Mouse (Mus musculus): Measurements from ENCODE around the gene Nhsl1. TPM values are rescaled to one million over a fixed set of nuclear protein-coding genes. Genes with fewer than 3 reads are reported as not detected.

Nhsl1 gene
- total and polyA plus RNA-seq, 3 experiments, result 0.22 TPM; not detected in 2

- DNase-seq (ENCODE audit: low spot score), result no peak
- TF ChIP-seq CTCF (IDR thresholded peaks at IDR 0.05; ENCODE audit: low read depth, low read length) (no peak), TAL1 (conservative IDR thresholded peaks at IDR 0.05; ENCODE audit: low read depth, low read length) (no peak), GATA1 (IDR thresholded peaks at IDR 0.05; ENCODE audit: borderline replicate concordance, low read length) (no peak), GATA2 (IDR thresholded peaks at IDR 0.05; ENCODE audit: borderline replicate concordance, low read depth, low read length) (no peak), POLR2AphosphoS5 (IDR thresholded peaks at IDR 0.05; ENCODE audit: insufficient replicate concordance, low read depth, low read length) (no peak)
These were observed 47.9 kb downstream of the Nhsl1 start for GRCm38 (mm10) chr10:18366697-18367096.

DNA sequence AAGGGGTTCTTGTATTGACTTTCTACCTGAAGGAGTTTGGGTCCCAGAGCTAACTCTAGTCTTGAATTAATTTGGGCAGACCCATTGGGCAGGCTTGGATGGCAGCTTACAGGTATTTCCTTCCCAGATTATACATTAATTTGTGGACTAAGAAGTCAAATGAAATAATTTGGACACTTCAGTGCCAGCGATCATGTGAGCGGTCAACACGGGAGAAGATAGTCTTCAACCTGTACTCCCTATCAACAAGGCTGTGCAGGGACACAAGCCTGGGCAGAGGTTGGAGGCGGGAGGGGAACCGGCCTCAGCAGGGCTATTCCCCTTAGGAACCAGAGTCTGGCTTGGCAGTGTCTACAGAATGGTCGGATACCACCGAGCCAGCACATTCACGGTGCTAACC lies 49.3 kb downstream of the Nhsl1 start:
- H3K36me3 ChIP-seq (replicated peaks), result no peaks in the 10 kb centered on the region
- no peak for TF ChIP-seq GATA1 (IDR thresholded peaks at IDR 0.05; ENCODE audit: borderline replicate concordance, low read length)
- no peak for TF ChIP-seq POLR2AphosphoS5 (IDR thresholded peaks at IDR 0.05; ENCODE audit: insufficient replicate concordance, low read depth, low read length)
- TF ChIP-seq GATA2 (IDR thresholded peaks at IDR 0.05; ENCODE audit: borderline replicate concordance, low read depth, low read length), result no peak
- no peak for TF ChIP-seq CTCF (IDR thresholded peaks at IDR 0.05; ENCODE audit: low read depth, low read length)
- TF ChIP-seq TAL1 (conservative IDR thresholded peaks at IDR 0.05; ENCODE audit: low read depth, low read length), result no peak
- no peaks in the 10 kb centered on the region for H3K27me3 ChIP-seq (ENCODE audit: insufficient read depth, low read length)
- no peak overlapping the region for H3K4me3 ChIP-seq (ENCODE audit: low read depth, low read length)
- no peaks in the 10 kb centered on the region for H3K9me3 ChIP-seq (replicated peaks)
- H3K4me1 ChIP-seq (ENCODE audit: insufficient read depth, low read depth, low read length), result no peaks in the 10 kb centered on the region
- no peak for DNase-seq (ENCODE audit: low spot score)
- ATAC-seq (ENCODE audit: extremely low read depth, insufficient number of reproducible peaks, low FRiP score, poor library complexity, severe bottlenecking), result no peak

More at GRCm38 (mm10) chr10:18366697-18367096, 47.9 kb downstream of the Nhsl1 start:
- Histone ChIP-seq H3K9me3 (replicated peaks) (no peaks in the 10 kb centered on the region), H3K4me1 (ENCODE audit: insufficient read depth, low read depth, low read length) (no peaks in the 10 kb centered on the region), H3K27me3 (ENCODE audit: insufficient read depth, low read length) (no peaks in the 10 kb centered on the region), H3K36me3 (replicated peaks) (no peaks in the 10 kb centered on the region), H3K4me3 (ENCODE audit: low read depth, low read length) (no peak overlapping the region)
- no peak for ATAC-seq (ENCODE audit: extremely low read depth, insufficient number of reproducible peaks, low FRiP score, poor library complexity, severe bottlenecking)

GRCm38 (mm10) chr10:18370475-18371286 lies 51.9 kb downstream of the Nhsl1 start:
- no peaks in the 10 kb centered on the region for H3K27me3 ChIP-seq (ENCODE audit: insufficient read depth, low read length)
- H3K4me3 ChIP-seq (ENCODE audit: low read depth, low read length), result no peak overlapping the region
- no peaks in the 10 kb centered on the region for H3K9me3 ChIP-seq (replicated peaks)
- ATAC-seq (ENCODE audit: extremely low read depth, insufficient number of reproducible peaks, low FRiP score, poor library complexity, severe bottlenecking), result no peak
- H3K36me3 ChIP-seq (replicated peaks), result no peaks in the 10 kb centered on the region
- DNase-seq (ENCODE audit: low spot score), result no peak
- H3K4me1 ChIP-seq (ENCODE audit: insufficient read depth, low read depth, low read length), result no peaks in the 10 kb centered on the region
- no peak for TF ChIP-seq CTCF (IDR thresholded peaks at IDR 0.05; ENCODE audit: low read depth, low read length)
- TF ChIP-seq POLR2AphosphoS5 (IDR thresholded peaks at IDR 0.05; ENCODE audit: insufficient replicate concordance, low read depth, low read length), result no peak
- TF ChIP-seq TAL1 (conservative IDR thresholded peaks at IDR 0.05; ENCODE audit: low read depth, low read length), result no peak
- no peak for TF ChIP-seq GATA2 (IDR thresholded peaks at IDR 0.05; ENCODE audit: borderline replicate concordance, low read depth, low read length)
- TF ChIP-seq GATA1 (IDR thresholded peaks at IDR 0.05; ENCODE audit: borderline replicate concordance, low read length), result no peak

- H3K4me3 ChIP-seq (ENCODE audit: low read depth, low read length), result no peak overlapping the region
- no peak for ATAC-seq (ENCODE audit: extremely low read depth, insufficient number of reproducible peaks, low FRiP score, poor library complexity, severe bottlenecking)
- H3K4me1 ChIP-seq (ENCODE audit: insufficient read depth, low read depth, low read length), result no peaks in the 10 kb centered on the region
- no peaks in the 10 kb centered on the region for H3K36me3 ChIP-seq (replicated peaks)
- no peaks in the 10 kb centered on the region for H3K27me3 ChIP-seq (ENCODE audit: insufficient read depth, low read length)
- no peak for TF ChIP-seq TAL1 (conservative IDR thresholded peaks at IDR 0.05; ENCODE audit: low read depth, low read length)
- TF ChIP-seq GATA1 (IDR thresholded peaks at IDR 0.05; ENCODE audit: borderline replicate concordance, low read length), result no peak
- TF ChIP-seq GATA2 (IDR thresholded peaks at IDR 0.05; ENCODE audit: borderline replicate concordance, low read depth, low read length), result no peak
- TF ChIP-seq POLR2AphosphoS5 (IDR thresholded peaks at IDR 0.05; ENCODE audit: insufficient replicate concordance, low read depth, low read length), result no peak
- no peak for TF ChIP-seq CTCF (IDR thresholded peaks at IDR 0.05; ENCODE audit: low read depth, low read length)
- no peaks in the 10 kb centered on the region for H3K9me3 ChIP-seq (replicated peaks)
- DNase-seq (ENCODE audit: low spot score), result no peak
These were observed 53.1 kb downstream of the Nhsl1 start for GRCm38 (mm10) chr10:18371866-18372265.

DNA sequence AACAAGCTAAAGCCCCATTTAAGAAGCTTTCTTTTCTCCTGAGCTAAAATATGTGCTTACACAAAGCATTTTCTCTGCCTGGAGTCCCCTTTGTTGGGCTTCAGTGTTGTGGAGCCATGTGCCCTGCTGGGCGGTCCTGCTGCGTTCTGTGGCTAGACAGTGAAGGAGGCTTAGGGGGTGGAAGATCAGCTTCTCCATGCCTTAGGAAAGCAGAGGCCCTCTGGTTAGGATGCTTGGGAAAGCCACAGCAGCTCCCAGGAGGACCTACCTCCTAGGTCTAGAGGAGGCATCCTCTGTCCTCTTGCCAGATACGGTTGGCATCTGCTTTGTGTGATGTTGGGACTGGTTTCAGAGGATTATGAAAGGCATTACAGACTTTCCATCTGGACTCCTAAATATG lies 56.5 kb downstream of the Nhsl1 start:
- DNase-seq (ENCODE audit: low spot score) (no peak), ATAC-seq (ENCODE audit: extremely low read depth, insufficient number of reproducible peaks, low FRiP score, poor library complexity, severe bottlenecking) (no peak)
- Histone ChIP-seq H3K36me3 (replicated peaks) (no peaks in the 10 kb centered on the region), H3K9me3 (replicated peaks) (no peaks in the 10 kb centered on the region), H3K4me1 (ENCODE audit: insufficient read depth, low read depth, low read length) (no peaks in the 10 kb centered on the region), H3K4me3 (ENCODE audit: low read depth, low read length) (no peak overlapping the region), H3K27me3 (ENCODE audit: insufficient read depth, low read length) (no peaks in the 10 kb centered on the region)
- TF ChIP-seq TAL1 (conservative IDR thresholded peaks at IDR 0.05; ENCODE audit: low read depth, low read length) (no peak), GATA1 (IDR thresholded peaks at IDR 0.05; ENCODE audit: borderline replicate concordance, low read length) (no peak), GATA2 (IDR thresholded peaks at IDR 0.05; ENCODE audit: borderline replicate concordance, low read depth, low read length) (no peak), CTCF (IDR thresholded peaks at IDR 0.05; ENCODE audit: low read depth, low read length) (no peak), POLR2AphosphoS5 (IDR thresholded peaks at IDR 0.05; ENCODE audit: insufficient replicate concordance, low read depth, low read length) (no peak)

- DNase-seq (ENCODE audit: low spot score) (no peak), ATAC-seq (ENCODE audit: extremely low read depth, insufficient number of reproducible peaks, low FRiP score, poor library complexity, severe bottlenecking) (no peak)
- no peak overlapping the region for H3K4me3 ChIP-seq (ENCODE audit: low read depth, low read length)
- no peaks in the 10 kb centered on the region for H3K9me3 ChIP-seq (replicated peaks)
- H3K27me3 ChIP-seq (ENCODE audit: insufficient read depth, low read length), result no peaks in the 10 kb centered on the region
- no peaks in the 10 kb centered on the region for H3K36me3 ChIP-seq (replicated peaks)
- TF ChIP-seq POLR2AphosphoS5 (IDR thresholded peaks at IDR 0.05; ENCODE audit: insufficient replicate concordance, low read depth, low read length), result no peak
- TF ChIP-seq TAL1 (conservative IDR thresholded peaks at IDR 0.05; ENCODE audit: low read depth, low read length), result no peak
- no peak for TF ChIP-seq CTCF (IDR thresholded peaks at IDR 0.05; ENCODE audit: low read depth, low read length)
- no peak for TF ChIP-seq GATA1 (IDR thresholded peaks at IDR 0.05; ENCODE audit: borderline replicate concordance, low read length)
- no peak for TF ChIP-seq GATA2 (IDR thresholded peaks at IDR 0.05; ENCODE audit: borderline replicate concordance, low read depth, low read length)
- H3K4me1 ChIP-seq (ENCODE audit: insufficient read depth, low read depth, low read length), result no peaks in the 10 kb centered on the region
These were observed 66.0 kb downstream of the Nhsl1 start for GRCm38 (mm10) chr10:18384766-18385165.
